Mouse (Mus musculus) lung, embryonic 16.5 days (tissue): ENCODE data around the gene Nop9. TPM values are rescaled to one million over a fixed set of nuclear protein-coding genes. Genes with fewer than 3 reads are reported as not detected.

Source experiments
- ATAC-seq: fragments of 200-750 bp; cut with Nextera tagmentation; 2 replicates; pipeline ENCODE4 v1.8.0; 2017; ENCODE audit warnings: low read depth, mild to moderate bottlenecking, moderate library complexity
- H3K27ac ChIP-seq: fragments of 300-500 bp; sonication (generic); 2 replicates; pipeline ENCODE4 v1.5.1; 2014; ENCODE audit warnings: mild to moderate bottlenecking, control low read depth, low read length
- H3K27me3 ChIP-seq: fragments of 300-500 bp; sonication (generic); 2 replicates; pipeline ENCODE4 v1.6.1; 2014; ENCODE audit warnings: low read depth, low read length, mixed read lengths; ENCODE audit not compliant: control insufficient read depth, insufficient read depth
- H3K36me3 ChIP-seq: fragments of 300-500 bp; sonication (generic); 2 replicates; pipeline ENCODE4 v1.6.1; 2014; ENCODE audit warnings: low read length; ENCODE audit not compliant: control insufficient read depth, insufficient read depth
- H3K4me1 ChIP-seq: fragments of 300-500 bp; sonication (generic); replicated peaks from 2 replicates; pipeline ENCODE4 v1.6.1; 2014; ENCODE audit warnings: low read length, mixed read lengths; ENCODE audit not compliant: control insufficient read depth, insufficient read depth
- H3K4me2 ChIP-seq: fragments of 300-500 bp; sonication (generic); 2 replicates; pipeline ENCODE4 v1.6.1; 2014; ENCODE audit warnings: low read depth, low read length, control low read depth
- H3K4me3 ChIP-seq: fragments of 300-500 bp; sonication (generic); 2 replicates; pipeline ENCODE4 v1.5.1; 2014; ENCODE audit warnings: mild to moderate bottlenecking, low read length, control low read depth
- H3K9ac ChIP-seq: fragments of 300-500 bp; sonication (generic); 2 replicates; pipeline ENCODE4 v1.6.1; 2014; ENCODE audit warnings: low read length, control low read depth
- H3K9me3 ChIP-seq: fragments of 300-500 bp; sonication (generic); 2 replicates; pipeline ENCODE4 v1.6.1; 2016; ENCODE audit warnings: low read length; ENCODE audit not compliant: control insufficient read depth
- WGBS: fragments of 180-500 bp; shearing (Covaris S2); extraction: QIAGEN DNeasy Blood & Tissue Kit; methylation state at CpG from one replicate; pipeline ENCODE4 v1.1.7; 2014; 5-methylcytosine and 5-hydroxymethylcytosine counted together
- polyA plus RNA-seq: library from polyadenylated mRNA; unstranded; fragments of >200 nt; fragmentation: Nextera tagmentation; extraction: Ambion mirVana; gene quantifications from 2 replicates; pipeline ENCODE4 v1.2.1, GENCODE M21; 2015

The Nop9 gene
- 32.6 and 37.8 TPM in 2 replicates for polyA plus RNA-seq

- ATAC-seq = peak; percentile 91
- peak within 1 kb of the TSS; percentile 94 for H3K4me3 ChIP-seq
- H3K36me3 ChIP-seq = peaks cover 12% of the 10 kb centered on the region
- peaks cover 24% of the 10 kb centered on the region for H3K4me1 ChIP-seq
- H3K27me3 ChIP-seq = no peaks in the 10 kb centered on the region
- peak within 1 kb of the TSS; percentile 90 for H3K9ac ChIP-seq
- peak within 1 kb of the TSS; percentile 89 for H3K4me2 ChIP-seq
- no peak within 1 kb of the TSS for H3K27ac ChIP-seq
- no peaks in the 10 kb centered on the region for H3K9me3 ChIP-seq
- WGBS = under 1% methylated on average over 48 of the region's 48 CpGs
Observed at GRCm38 (mm10) chr14:55745180-55745860, at the start of gene Nop9, which contains the start of gene Dhrs1. Nop9 (plus strand) TSS chr14:55745693. Dhrs1 (minus strand) TSS chr14:55745690.

- ATAC-seq = no peak
- Histone ChIP-seq H3K9me3 (no peaks in the 10 kb centered on the region), H3K27ac (no peak overlapping the region), H3K9ac (no peak overlapping the region), H3K4me2 (no peak overlapping the region), H3K4me1 (no peaks in the 10 kb centered on the region), H3K27me3 (no peaks in the 10 kb centered on the region), H3K36me3 (no peaks in the 10 kb centered on the region), H3K4me3 (no peak overlapping the region)
- WGBS = 84% methylated on average over 4 of the region's 4 CpGs
Observed at GRCm38 (mm10) chr14:55697226-55697625, 48.3 kb upstream of the Nop9 start.

- Histone ChIP-seq H3K4me2 (no peak overlapping the region), H3K4me3 (no peak overlapping the region), H3K36me3 (no peaks in the 10 kb centered on the region), H3K27me3 (no peaks in the 10 kb centered on the region), H3K27ac (no peak overlapping the region), H3K9ac (no peak overlapping the region), H3K4me1 (no peaks in the 10 kb centered on the region), H3K9me3 (no peaks in the 10 kb centered on the region)
- WGBS = 55% methylated on average over 9 of the region's 9 CpGs
- ATAC-seq = no peak
Observed at GRCm38 (mm10) chr14:55701131-55701530, 44.4 kb upstream of the Nop9 start.

GRCm38 (mm10) chr14:55702761-55703160 lies 42.7 kb upstream of the Nop9 start:
- 41% methylated on average over 6 of the region's 6 CpGs for WGBS
- H3K4me3 ChIP-seq = no peak overlapping the region
- 0 out of 2 replicates have a peak, but pooled peaks have one; percentile 10 for ATAC-seq

GRCm38 (mm10) chr14:55706051-55706600 lies 39.4 kb upstream of the Nop9 start:
- H3K27me3 ChIP-seq = no peaks in the 10 kb centered on the region
- no peaks in the 10 kb centered on the region for H3K4me1 ChIP-seq
- H3K4me2 ChIP-seq = no peak overlapping the region
- ATAC-seq = no peak
- H3K9me3 ChIP-seq = no peaks in the 10 kb centered on the region
- WGBS = 80% methylated on average over 8 of the region's 8 CpGs
- no peaks in the 10 kb centered on the region for H3K36me3 ChIP-seq
- no peak overlapping the region for H3K27ac ChIP-seq
- H3K9ac ChIP-seq = no peak overlapping the region
- no peak overlapping the region for H3K4me3 ChIP-seq

More at GRCm38 (mm10) chr14:55702761-55703160, 42.7 kb upstream of the Nop9 start:
- H3K27me3 ChIP-seq = no peaks in the 10 kb centered on the region
- H3K36me3 ChIP-seq = no peaks in the 10 kb centered on the region
- H3K9me3 ChIP-seq = no peaks in the 10 kb centered on the region
- H3K4me1 ChIP-seq = no peaks in the 10 kb centered on the region
- H3K4me2 ChIP-seq = no peak overlapping the region
- H3K27ac ChIP-seq = no peak overlapping the region
- H3K9ac ChIP-seq = no peak overlapping the region

GRCm38 (mm10) chr14:55707397-55707796 lies 38.1 kb upstream of the Nop9 start:
- Histone ChIP-seq H3K9ac (no peak overlapping the region), H3K27ac (no peak overlapping the region), H3K36me3 (no peaks in the 10 kb centered on the region), H3K4me1 (no peaks in the 10 kb centered on the region), H3K4me2 (no peak overlapping the region), H3K27me3 (no peaks in the 10 kb centered on the region), H3K4me3 (no peak overlapping the region), H3K9me3 (no peaks in the 10 kb centered on the region)
- 56% methylated on average over 5 of the region's 5 CpGs for whole genome bisulfite sequencing
- no peak for ATAC-seq

GRCm38 (mm10) chr14:55709509-55709908 lies 36.0 kb upstream of the Nop9 start:
- Histone ChIP-seq H3K4me2 (no peak overlapping the region), H3K9me3 (no peaks in the 10 kb centered on the region), H3K27ac (no peak overlapping the region), H3K27me3 (no peaks in the 10 kb centered on the region; the same call in 1 of the 2 replicates), H3K9ac (no peak overlapping the region), H3K4me3 (no peak overlapping the region), H3K4me1 (peaks cover 8% of the 10 kb centered on the region), H3K36me3 (no peaks in the 10 kb centered on the region)
- 77% methylated on average over 4 of the region's 4 CpGs for WGBS
- 0 out of 2 replicates have a peak, but pooled peaks have one; percentile 19 for ATAC-seq

GRCm38 (mm10) chr14:55711786-55712185 lies 33.7 kb upstream of the Nop9 start:
- H3K27me3 ChIP-seq = no peaks in the 10 kb centered on the region; the same call in 1 of the 2 replicates
- H3K4me2 ChIP-seq = no peak overlapping the region
- H3K9ac ChIP-seq = no peak overlapping the region
- peaks cover 16% of the 10 kb centered on the region for H3K4me1 ChIP-seq
- no peaks in the 10 kb centered on the region for H3K36me3 ChIP-seq
- no peak overlapping the region for H3K4me3 ChIP-seq
- 77% methylated on average over 7 of the region's 7 CpGs for WGBS
- H3K9me3 ChIP-seq = no peaks in the 10 kb centered on the region
- H3K27ac ChIP-seq = no peak overlapping the region
- ATAC-seq = no peak

- Histone ChIP-seq H3K9me3 (no peaks in the 10 kb centered on the region), H3K27ac (peak overlapping the region; percentile 53), H3K36me3 (peaks cover 2% of the 10 kb centered on the region), H3K4me3 (peak overlapping the region; percentile 22), H3K4me1 (peaks cover 16% of the 10 kb centered on the region), H3K9ac (peak overlapping the region; percentile 57), H3K4me2 (peak overlapping the region; percentile 53), H3K27me3 (no peaks in the 10 kb centered on the region; the same call in 1 of the 2 replicates)
- ATAC-seq = peak; percentile 65
- WGBS = 9% methylated on average over 25 of the region's 25 CpGs
Observed at GRCm38 (mm10) chr14:55713007-55713728, 32.3 kb upstream of the Nop9 start.
